25 mouse cellular contexts compared by ENCODE assay signal in the genomic region with DNA sequence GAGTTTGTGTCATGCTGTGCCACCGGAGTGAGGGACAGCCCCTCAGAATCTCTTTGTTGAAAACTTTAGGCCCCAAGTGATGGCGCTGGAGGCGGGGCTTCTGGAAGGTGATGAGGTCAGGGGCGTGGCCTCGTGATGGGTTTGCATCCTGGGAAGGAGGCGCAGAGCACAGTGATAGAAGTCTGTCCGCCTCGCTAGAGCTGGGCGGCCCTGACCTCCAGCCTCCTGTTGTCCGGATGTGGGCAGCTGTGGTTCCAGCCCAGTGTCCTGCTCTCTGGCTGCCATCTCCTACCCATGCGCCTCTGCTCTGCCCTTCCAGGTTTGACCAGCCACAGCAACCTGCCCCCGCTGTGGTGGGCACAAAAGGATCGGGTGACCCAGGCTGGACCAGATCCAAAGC. TPM values are rescaled to one million over a fixed set of nuclear protein-coding genes. Genes with fewer than 3 reads are reported as not detected.
DNase-seq lines count a peak whose midpoint lies in the region; ATAC-seq and TF ChIP-seq lines count a peak whose summit lies in the region.
"Had no signal": no experiment of that assay in that cellular context is flagged by ENCODE, and none has a peak within 500 bp of the region (broad histone marks: within the 10 kb centered on the region; RNA-seq: fewer than 3 reads in every experiment).

No protein-coding gene starts in this region.

- TF ChIP-seq CTCF in cerebellum, adult 2 months (IDR thresholded peaks at IDR 0.05; ENCODE audit: borderline replicate concordance, insufficient read depth, low read depth, low read length) = no peak
- TF ChIP-seq CTCF in hindbrain, postnatal 0 days (IDR thresholded peaks at IDR 0.05; ENCODE audit: low read depth) = no peak
- TF ChIP-seq CTCF in E14TG2a.4 (conservative IDR thresholded peaks at IDR 0.05; ENCODE audit: low read length) = no peak

- H3K4me3 ChIP-seq in cerebellum, adult 2 months (replicated peaks; ENCODE audit: insufficient read depth, low read depth, low read length) = no peak overlapping the region
- H3K4me3 ChIP-seq in hindbrain, embryonic 12.5 days = no peak overlapping the region
- no peak overlapping the region for H3K4me3 ChIP-seq in hindbrain, postnatal 0 days (ENCODE audit: low read length)
- peak overlapping the region; percentile 76 for H3K4me3 ChIP-seq in E14TG2a.4 (replicated peaks; ENCODE audit: low read length)
- H3K4me3 ChIP-seq: embryonic facial prominence, embryonic 13.5 days; forebrain, embryonic 12.5 days; hindbrain, embryonic 15.5 days; limb, embryonic 15.5 days had no signal

- 48% methylated on average over 13 of the region's 13 CpGs for WGBS in cerebellum, adult 2 months
- 16% methylated on average over 13 of the region's 13 CpGs for WGBS in hindbrain, embryonic 12.5 days
- WGBS in hindbrain, postnatal 0 days = 26% methylated on average over 13 of the region's 13 CpGs

- peak; percentile 45 to 48 for DNase-seq in cerebellum, adult 18-20 months
- no peak for DNase-seq in cerebellum, adult 2 months
- DNase-seq in hindbrain, postnatal 0 days (ENCODE audit: low spot score) = no peak
- DNase-seq in cerebellum, postnatal 25 days = peak; percentile 31 to 50
- no peak for DNase-seq in adrenal gland, postnatal 36 days
- DNase-seq in layer of hippocampus, adult 8-10 months (ENCODE audit: low spot score in 2 of 2) = no peak
- DNase-seq: adrenal gland, postnatal 25 days; kidney, adult 18-20 months; layer of hippocampus, adult 9-11 months; liver, postnatal 0 days; lung, postnatal 4 days; thymus, postnatal 25 days had no signal

- no peaks in the 10 kb centered on the region for H3K9me3 ChIP-seq in hindbrain, embryonic 12.5 days (replicated peaks)
- H3K9me3 ChIP-seq in hindbrain, postnatal 0 days (ENCODE audit: low read length) = no peaks in the 10 kb centered on the region
- H3K9me3 ChIP-seq in E14TG2a.4 (ENCODE audit: low read length) = no peaks in the 10 kb centered on the region
- H3K9me3 ChIP-seq: embryonic facial prominence, embryonic 13.5 days; forebrain, embryonic 12.5 days; hindbrain, embryonic 15.5 days; limb, embryonic 15.5 days had no signal

- H3K9ac ChIP-seq in hindbrain, embryonic 12.5 days = 0 out of 2 replicates have a peak overlapping the region, but pooled peaks have one; percentile 18
- H3K9ac ChIP-seq in hindbrain, postnatal 0 days (replicated peaks; ENCODE audit: low read length) = no peak overlapping the region
- H3K9ac ChIP-seq: embryonic facial prominence, embryonic 13.5 days; forebrain, embryonic 12.5 days; hindbrain, embryonic 15.5 days; limb, embryonic 15.5 days; liver, postnatal 0 days had no signal

- no peak overlapping the region; the same call in 1 of the 2 replicates for H3K27ac ChIP-seq in cerebellum, adult 2 months (ENCODE audit: insufficient read depth, low read length)
- H3K27ac ChIP-seq in hindbrain, embryonic 12.5 days = no peak overlapping the region
- no peak overlapping the region for H3K27ac ChIP-seq in hindbrain, postnatal 0 days
- H3K27ac ChIP-seq: embryonic facial prominence, embryonic 13.5 days; forebrain, embryonic 12.5 days; hindbrain, embryonic 15.5 days; limb, embryonic 15.5 days had no signal

- TF ChIP-seq POLR2A in cerebellum, adult 2 months (IDR thresholded peaks at IDR 0.05; ENCODE audit: borderline replicate concordance, insufficient read depth, low read length) = no peak

- H3K4me1 ChIP-seq in cerebellum, adult 2 months (ENCODE audit: control insufficient read depth, insufficient read depth, low read length) = peaks cover 46% of the 10 kb centered on the region
- H3K4me1 ChIP-seq in hindbrain, embryonic 12.5 days = peaks cover 14% of the 10 kb centered on the region
- peaks cover 4% of the 10 kb centered on the region; the same call in 1 of the 2 replicates for H3K4me1 ChIP-seq in hindbrain, postnatal 0 days (ENCODE audit: insufficient read depth, low read length)
- peaks cover 62% of the 10 kb centered on the region for H3K4me1 ChIP-seq in E14TG2a.4 (replicated peaks; ENCODE audit: low read depth, low read length)

- no peaks in the 10 kb centered on the region for H3K27me3 ChIP-seq in cerebellum, adult 2 months (ENCODE audit: control insufficient read depth, insufficient read depth, low read length)
- H3K27me3 ChIP-seq in hindbrain, embryonic 12.5 days = peaks cover 36% of the 10 kb centered on the region
- H3K27me3 ChIP-seq in hindbrain, postnatal 0 days (ENCODE audit: insufficient read depth, low read length) = no peaks in the 10 kb centered on the region
- H3K27me3 ChIP-seq in E14TG2a.4 (ENCODE audit: insufficient read depth, low read length) = peaks cover 13% of the 10 kb centered on the region
- H3K27me3 ChIP-seq: hindbrain, embryonic 15.5 days had no signal

- H3K4me2 ChIP-seq in hindbrain, embryonic 12.5 days (replicated peaks) = no peak overlapping the region
- H3K4me2 ChIP-seq in hindbrain, postnatal 0 days (ENCODE audit: low read depth, low read length) = no peak overlapping the region
- H3K4me2 ChIP-seq: embryonic facial prominence, embryonic 13.5 days; forebrain, embryonic 12.5 days; hindbrain, embryonic 15.5 days; limb, embryonic 15.5 days; midbrain, embryonic 11.5 days had no signal

- no peak for ATAC-seq in hindbrain, embryonic 12.5 days (ENCODE audit: low FRiP score)
- no peak for ATAC-seq in hindbrain, postnatal 0 days
- ATAC-seq: liver, postnatal 0 days had no signal

- no peaks in the 10 kb centered on the region for H3K36me3 ChIP-seq in hindbrain, embryonic 12.5 days
- H3K36me3 ChIP-seq in hindbrain, postnatal 0 days (ENCODE audit: insufficient read depth, low read length) = no peaks in the 10 kb centered on the region
- no peaks in the 10 kb centered on the region for H3K36me3 ChIP-seq in E14TG2a.4 (ENCODE audit: insufficient read depth, low read length)
- H3K36me3 ChIP-seq: embryonic facial prominence, embryonic 13.5 days; forebrain, embryonic 12.5 days; G1E; hindbrain, embryonic 15.5 days; limb, embryonic 15.5 days had no signal

RNA-seq across cellular contexts. Expression of gene Sgsm1, which starts 8.7 kb away (rescaled TPM):
- 73.9 and 77.7 TPM in 2 replicates for polyA plus RNA-seq in cerebellum, adult 2 months (2012; rRNA removed)
- 11.6 and 14.3 TPM in 2 replicates for polyA plus RNA-seq in hindbrain, embryonic 12.5 days (2016; fragmentation: Nextera tagmentation; extraction: Ambion mirVana)
- total RNA-seq in hindbrain, postnatal 0 days (2014; rRNA removed) = 33.4 and 43.4 TPM in 2 replicates
- 13.8 and 15.2 TPM in 2 replicates for polyA plus RNA-seq in hindbrain, postnatal 0 days (2015; fragmentation: Nextera tagmentation; extraction: Ambion mirVana)
- 1 to 10 TPM; 7.7 to 8.2 TPM for total RNA-seq in adrenal gland, postnatal 36 days (2021)
- total RNA-seq in layer of hippocampus, adult 8-10 months (2022) = 100 to 1,000 TPM in 1 of 4 experiments, 10 to 100 TPM in 3; 77.8 to 102 (median 87.4) TPM
- polyA plus RNA-seq: G1E had no signal

RNA-seq across cellular contexts. Expression of gene Aym1, which starts 55.3 kb away (rescaled TPM):
- not detected in 2 replicates for polyA plus RNA-seq in cerebellum, adult 2 months (2012; rRNA removed)
- not detected in 2 replicates for polyA plus RNA-seq in hindbrain, embryonic 12.5 days (2016; fragmentation: Nextera tagmentation; extraction: Ambion mirVana)
- not detected in 2 replicates for total RNA-seq in hindbrain, postnatal 0 days (2014; rRNA removed)
- not detected in 2 replicates for polyA plus RNA-seq in hindbrain, postnatal 0 days (2015; fragmentation: Nextera tagmentation; extraction: Ambion mirVana)
- not detected for total RNA-seq in adrenal gland, postnatal 36 days (2021)
- not detected for total RNA-seq in layer of hippocampus, adult 8-10 months (2022)
- total RNA-seq: adrenal gland, postnatal 25 days; G1E; left cerebral cortex, postnatal 14 days had no signal
- polyA plus RNA-seq: embryonic facial prominence, embryonic 13.5 days; forebrain, embryonic 12.5 days; G1E; gonadal fat pad, adult 2 months; heart, embryonic 14.5 days; hindbrain, embryonic 15.5 days; limb, embryonic 15.5 days; liver, postnatal 0 days; midbrain, embryonic 11.5 days; spleen, adult 2 months; stomach, embryonic 16.5 days had no signal

Comparison
In these comparisons a context has a peak if more than half of its experiments do, and no peak if none do; other contexts are left out.
1. DNase-seq: peak in cerebellum, adult 18-20 months (2 of 2) and cerebellum, postnatal 25 days (2 of 2); none in cerebellum, adult 2 months (0 of 2), hindbrain, postnatal 0 days (single experiment), adrenal gland, postnatal 36 days (0 of 2) and layer of hippocampus, adult 8-10 months (0 of 2).